Mouse (Mus musculus): ENCODE data around the gene Six1. TPM values are rescaled to one million over a fixed set of nuclear protein-coding genes. Genes with fewer than 3 reads are reported as not detected.
"Not testable (repeated sequence)": the region's sequence is repeated elsewhere in the genome, so short reads cannot be mapped to it uniquely, and the experiment has no call there.

The Six1 gene
- polyA plus RNA-seq, 1 experiment from 2014 or later = 2.0 TPM

- ATAC-seq (replicated peaks; ENCODE audit: low FRiP score) (no peak), DNase-seq (ENCODE audit: low spot score) (no peak)
- Histone ChIP-seq H3K27ac (ENCODE audit: low read depth, low read length) (no peak overlapping the region), H3K9me3 (ENCODE audit: control insufficient read depth, low read length) (no peaks in the 10 kb centered on the region), H3K9ac (ENCODE audit: low read depth, low read length) (no peak overlapping the region), H3K27me3 (replicated peaks; ENCODE audit: control insufficient read depth, insufficient read depth, low read length) (no peaks in the 10 kb centered on the region), H3K36me3 (ENCODE audit: control insufficient read depth, insufficient read depth, low read length) (no peaks in the 10 kb centered on the region), H3K4me3 (ENCODE audit: low read depth, low read length) (no peak overlapping the region), H3K4me1 (replicated peaks; ENCODE audit: control insufficient read depth, insufficient read depth, low read length) (no peaks in the 10 kb centered on the region), H3K4me2 (no peak overlapping the region)
- 77% methylated on average over 8 of the region's 8 CpGs for WGBS
Observed at GRCm38 (mm10) chr12:73025490-73025889, 28.2 kb downstream of the Six1 start.

- WGBS = 12% methylated on average over 4 of the region's 4 CpGs
- Histone ChIP-seq H3K9me3 (ENCODE audit: control insufficient read depth, low read length) (no peaks in the 10 kb centered on the region), H3K4me2 (no peak overlapping the region), H3K4me3 (ENCODE audit: low read depth, low read length) (no peak overlapping the region), H3K9ac (ENCODE audit: low read depth, low read length) (no peak overlapping the region), H3K27me3 (replicated peaks; ENCODE audit: control insufficient read depth, insufficient read depth, low read length) (peaks cover 5% of the 10 kb centered on the region), H3K4me1 (replicated peaks; ENCODE audit: control insufficient read depth, insufficient read depth, low read length) (no peaks in the 10 kb centered on the region), H3K27ac (ENCODE audit: low read depth, low read length) (no peak overlapping the region), H3K36me3 (ENCODE audit: control insufficient read depth, insufficient read depth, low read length) (no peaks in the 10 kb centered on the region)
- no peak for DNase-seq (ENCODE audit: low spot score)
- no peak for ATAC-seq (replicated peaks; ENCODE audit: low FRiP score)
Observed at GRCm38 (mm10) chr12:73020941-73021340, 32.7 kb downstream of the Six1 start.

GRCm38 (mm10) chr12:73020422-73020821 is 33.3 kb downstream of the Six1 start:
- no peak overlapping the region for H3K4me3 ChIP-seq (ENCODE audit: low read depth, low read length)
- no peak for ATAC-seq (replicated peaks; ENCODE audit: low FRiP score)
- H3K9me3 ChIP-seq (ENCODE audit: control insufficient read depth, low read length) = no peaks in the 10 kb centered on the region

GRCm38 (mm10) chr12:73018838-73019237 is 34.8 kb downstream of the Six1 start:
- H3K4me2 ChIP-seq = no peak overlapping the region
- H3K36me3 ChIP-seq (ENCODE audit: control insufficient read depth, insufficient read depth, low read length) = no peaks in the 10 kb centered on the region
- 73% methylated on average over 4 of the region's 4 CpGs for WGBS
- no peaks in the 10 kb centered on the region for H3K4me1 ChIP-seq (replicated peaks; ENCODE audit: control insufficient read depth, insufficient read depth, low read length)
- H3K27me3 ChIP-seq (replicated peaks; ENCODE audit: control insufficient read depth, insufficient read depth, low read length) = peaks cover 5% of the 10 kb centered on the region
- no peak for ATAC-seq (replicated peaks; ENCODE audit: low FRiP score)
- H3K9me3 ChIP-seq (ENCODE audit: control insufficient read depth, low read length) = no peaks in the 10 kb centered on the region
- H3K9ac ChIP-seq (ENCODE audit: low read depth, low read length) = no peak overlapping the region
- no peak overlapping the region for H3K27ac ChIP-seq (ENCODE audit: low read depth, low read length)
- H3K4me3 ChIP-seq (ENCODE audit: low read depth, low read length) = no peak overlapping the region
- DNase-seq (ENCODE audit: low spot score) = no peak

More at GRCm38 (mm10) chr12:73020422-73020821, 33.3 kb downstream of the Six1 start:
- Histone ChIP-seq H3K27ac (ENCODE audit: low read depth, low read length) (no peak overlapping the region), H3K27me3 (replicated peaks; ENCODE audit: control insufficient read depth, insufficient read depth, low read length) (peaks cover 5% of the 10 kb centered on the region), H3K4me2 (no peak overlapping the region), H3K36me3 (ENCODE audit: control insufficient read depth, insufficient read depth, low read length) (no peaks in the 10 kb centered on the region), H3K9ac (ENCODE audit: low read depth, low read length) (no peak overlapping the region), H3K4me1 (replicated peaks; ENCODE audit: control insufficient read depth, insufficient read depth, low read length) (no peaks in the 10 kb centered on the region)
- WGBS = 59% methylated on average over 3 of the region's 3 CpGs
- no peak for DNase-seq (ENCODE audit: low spot score)

- no peak overlapping the region for H3K4me2 ChIP-seq
- no peaks in the 10 kb centered on the region for H3K4me1 ChIP-seq (replicated peaks; ENCODE audit: control insufficient read depth, insufficient read depth, low read length)
- peaks cover 5% of the 10 kb centered on the region for H3K27me3 ChIP-seq (replicated peaks; ENCODE audit: control insufficient read depth, insufficient read depth, low read length)
- no peak overlapping the region for H3K4me3 ChIP-seq (ENCODE audit: low read depth, low read length)
- no peak overlapping the region for H3K9ac ChIP-seq (ENCODE audit: low read depth, low read length)
- no peak for DNase-seq (ENCODE audit: low spot score)
- 71% methylated on average over 4 of the region's 4 CpGs for WGBS
- ATAC-seq (replicated peaks; ENCODE audit: low FRiP score) = no peak
- no peaks in the 10 kb centered on the region for H3K36me3 ChIP-seq (ENCODE audit: control insufficient read depth, insufficient read depth, low read length)
- no peak overlapping the region for H3K27ac ChIP-seq (ENCODE audit: low read depth, low read length)
- no peaks in the 10 kb centered on the region for H3K9me3 ChIP-seq (ENCODE audit: control insufficient read depth, low read length)
Observed at GRCm38 (mm10) chr12:73016171-73016570, 37.5 kb downstream of the Six1 start.

GRCm38 (mm10) chr12:73014311-73014710 is 39.4 kb downstream of the Six1 start:
- Histone ChIP-seq H3K27me3 (replicated peaks; ENCODE audit: control insufficient read depth, insufficient read depth, low read length) (no peaks in the 10 kb centered on the region), H3K27ac (ENCODE audit: low read depth, low read length) (no peak overlapping the region), H3K9me3 (ENCODE audit: control insufficient read depth, low read length) (no peaks in the 10 kb centered on the region), H3K9ac (ENCODE audit: low read depth, low read length) (no peak overlapping the region), H3K4me3 (ENCODE audit: low read depth, low read length) (no peak overlapping the region), H3K36me3 (ENCODE audit: control insufficient read depth, insufficient read depth, low read length) (no peaks in the 10 kb centered on the region), H3K4me1 (replicated peaks; ENCODE audit: control insufficient read depth, insufficient read depth, low read length) (no peaks in the 10 kb centered on the region), H3K4me2 (no peak overlapping the region)
- ATAC-seq (replicated peaks; ENCODE audit: low FRiP score) = no peak
- 57% methylated on average over 4 of the region's 4 CpGs for whole genome bisulfite sequencing
- no peak for DNase-seq (ENCODE audit: low spot score)

- Histone ChIP-seq H3K27me3 (replicated peaks; ENCODE audit: control insufficient read depth, insufficient read depth, low read length) (no peaks in the 10 kb centered on the region), H3K4me3 (ENCODE audit: low read depth, low read length) (no peak overlapping the region), H3K9ac (ENCODE audit: low read depth, low read length) (no peak overlapping the region), H3K9me3 (ENCODE audit: control insufficient read depth, low read length) (no peaks in the 10 kb centered on the region), H3K4me1 (replicated peaks; ENCODE audit: control insufficient read depth, insufficient read depth, low read length) (no peaks in the 10 kb centered on the region), H3K4me2 (no peak overlapping the region), H3K27ac (ENCODE audit: low read depth, low read length) (no peak overlapping the region), H3K36me3 (ENCODE audit: control insufficient read depth, insufficient read depth, low read length) (no peaks in the 10 kb centered on the region)
- DNase-seq (ENCODE audit: low spot score) = no peak
- ATAC-seq (replicated peaks; ENCODE audit: low FRiP score) = no peak
- 63% methylated on average over 5 of the region's 5 CpGs for WGBS
Observed at GRCm38 (mm10) chr12:73012824-73013223, 40.9 kb downstream of the Six1 start.

GRCm38 (mm10) chr12:73012136-73012785 is 41.4 kb downstream of the Six1 start:
- no peak overlapping the region for H3K9ac ChIP-seq (ENCODE audit: low read depth, low read length)
- ATAC-seq (replicated peaks; ENCODE audit: low FRiP score) (no peak), DNase-seq (ENCODE audit: low spot score) (no peak)
- no peaks in the 10 kb centered on the region for H3K36me3 ChIP-seq (ENCODE audit: control insufficient read depth, insufficient read depth, low read length)
- no peak overlapping the region for H3K27ac ChIP-seq (ENCODE audit: low read depth, low read length)
- no peak overlapping the region for H3K4me2 ChIP-seq
- H3K27me3 ChIP-seq (replicated peaks; ENCODE audit: control insufficient read depth, insufficient read depth, low read length) = no peaks in the 10 kb centered on the region
- H3K4me3 ChIP-seq (ENCODE audit: low read depth, low read length) = no peak overlapping the region
- no peaks in the 10 kb centered on the region for H3K9me3 ChIP-seq (ENCODE audit: control insufficient read depth, low read length)
- no peaks in the 10 kb centered on the region for H3K4me1 ChIP-seq (replicated peaks; ENCODE audit: control insufficient read depth, insufficient read depth, low read length)
- WGBS = 47% methylated on average over 10 of the region's 10 CpGs

GRCm38 (mm10) chr12:73002903-73003302 is 50.8 kb downstream of the Six1 start:
- H3K9me3 ChIP-seq (ENCODE audit: control insufficient read depth, low read length); H3K9ac ChIP-seq (ENCODE audit: low read depth, low read length); H3K4me3 ChIP-seq (ENCODE audit: low read depth, low read length); H3K27ac ChIP-seq (ENCODE audit: low read depth, low read length); H3K36me3 ChIP-seq (ENCODE audit: control insufficient read depth, insufficient read depth, low read length); H3K4me1 ChIP-seq (replicated peaks; ENCODE audit: control insufficient read depth, insufficient read depth, low read length); H3K27me3 ChIP-seq (replicated peaks; ENCODE audit: control insufficient read depth, insufficient read depth, low read length); ATAC-seq (replicated peaks; ENCODE audit: low FRiP score); DNase-seq (ENCODE audit: low spot score); H3K4me2 ChIP-seq: not testable (repeated sequence)
- WGBS = 33% methylated on average over 9 of the region's 9 CpGs
